Comparison of ENCODE assay signal across 8 mouse cellular contexts in the genomic region with DNA sequence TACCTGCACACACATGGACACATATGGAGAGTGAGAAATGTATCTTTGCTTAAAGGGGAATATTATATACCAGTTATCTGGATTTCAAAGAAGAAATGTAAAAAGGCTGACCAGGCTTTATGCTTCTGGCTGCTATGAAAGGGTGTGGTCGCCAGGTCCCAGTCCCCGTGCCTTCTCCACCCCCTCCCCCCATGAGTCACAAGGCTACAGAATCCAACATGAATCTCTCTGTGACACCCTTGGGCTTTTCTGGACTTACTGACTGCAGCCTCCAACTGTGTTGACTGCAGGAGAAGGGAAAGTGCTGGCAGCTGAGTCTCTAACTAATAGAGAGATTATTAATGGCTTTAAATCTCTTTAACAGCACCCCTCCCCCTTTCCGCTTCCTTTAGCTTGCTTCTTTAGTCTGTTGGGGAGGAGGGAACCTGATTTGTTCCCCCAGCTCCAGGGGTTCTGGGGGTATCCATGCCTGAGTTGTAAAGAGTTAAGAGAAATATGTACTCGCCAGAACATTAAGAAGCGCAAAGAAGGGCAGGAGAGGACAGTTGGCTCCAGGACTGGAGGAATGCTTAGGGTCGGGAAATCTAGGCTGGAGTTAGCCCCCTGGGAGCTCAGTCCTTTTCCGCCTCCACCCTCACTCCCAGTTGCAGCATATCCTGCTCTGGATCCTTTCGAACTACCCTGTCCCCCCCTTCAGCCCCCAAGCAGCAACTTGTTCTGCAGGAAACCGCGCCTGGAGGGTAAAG. TPM values are rescaled to one million over a fixed set of nuclear protein-coding genes. Genes with fewer than 3 reads are reported as not detected.
A peak's percentile ranks its signal among the peaks of the same experiment; 100 is the strongest.
DNase-seq lines count a peak whose midpoint lies in the region; ATAC-seq and TF ChIP-seq lines count a peak whose summit lies in the region.

A gene (plus strand): TSS at position 614 of the 746 bp plus-strand sequence.

- peaks cover 1% of the 10 kb centered on the region; the same call in 1 of the 2 replicates for H3K4me1 ChIP-seq in liver, adult 2 months (ENCODE audit: control insufficient read depth, insufficient read depth, low read length)
- H3K4me1 ChIP-seq in hindbrain, embryonic 16.5 days (ENCODE audit: control insufficient read depth, insufficient read depth, low read depth, low read length), result no peaks in the 10 kb centered on the region
- no peaks in the 10 kb centered on the region for H3K4me1 ChIP-seq in liver, embryonic 14.5 days (replicated peaks; ENCODE audit: control insufficient read depth in 2 of 2, insufficient read depth in 2 of 2, low read length in 1 of 2)
- H3K4me1 ChIP-seq in neural tube, embryonic 15.5 days, result peaks cover 12% of the 10 kb centered on the region

- H3K9ac ChIP-seq in liver, adult 2 months (ENCODE audit: low read depth, low read length), result peak within 1 kb of the TSS; percentile 77
- no peak within 1 kb of the TSS; the same call in 1 of the 2 replicates for H3K9ac ChIP-seq in hindbrain, embryonic 16.5 days (ENCODE audit: low read depth, low read length)
- H3K9ac ChIP-seq in liver, embryonic 14.5 days (replicated peaks), result no peak within 1 kb of the TSS
- no peak within 1 kb of the TSS for H3K9ac ChIP-seq in neural tube, embryonic 15.5 days (replicated peaks)

- H3K4me2 ChIP-seq in hindbrain, embryonic 16.5 days (ENCODE audit: low read length), result peak within 1 kb of the TSS; percentile 25; the same call in 1 of the 2 replicates
- peak within 1 kb of the TSS; percentile 31 for H3K4me2 ChIP-seq in liver, embryonic 14.5 days (ENCODE audit: low read depth)
- H3K4me2 ChIP-seq in neural tube, embryonic 15.5 days, result peak within 1 kb of the TSS; percentile 30

- H3K9me3 ChIP-seq in hindbrain, embryonic 16.5 days (ENCODE audit: control insufficient read depth, low read length), result no peaks in the 10 kb centered on the region
- no peaks in the 10 kb centered on the region for H3K9me3 ChIP-seq in liver, embryonic 14.5 days (ENCODE audit: control insufficient read depth, low read length)
- H3K9me3 ChIP-seq in neural tube, embryonic 15.5 days (replicated peaks), result no peaks in the 10 kb centered on the region

- no peak for TF ChIP-seq EP300 in liver, embryonic 14.5 days (IDR thresholded peaks at IDR 0.05; ENCODE audit: low read depth)

- WGBS in liver, adult 2 months, result 20% methylated on average over 10 of the region's 10 CpGs
- WGBS in hindbrain, embryonic 16.5 days, result 12% methylated on average over 10 of the region's 10 CpGs
- 11% methylated on average over 10 of the region's 10 CpGs for WGBS in liver, embryonic 14.5 days (ENCODE audit: insufficient replicate concordance)
- WGBS in neural tube, embryonic 15.5 days, result 10% methylated on average over 10 of the region's 10 CpGs

- no peaks in the 10 kb centered on the region for H3K36me3 ChIP-seq in liver, adult 2 months (ENCODE audit: control insufficient read depth, insufficient read depth, low read length)
- H3K36me3 ChIP-seq in hindbrain, embryonic 16.5 days (ENCODE audit: control insufficient read depth, insufficient read depth, low read length), result no peaks in the 10 kb centered on the region
- H3K36me3 ChIP-seq in liver, embryonic 14.5 days (replicated peaks; ENCODE audit: control insufficient read depth, insufficient read depth, low read depth), result no peaks in the 10 kb centered on the region
- H3K36me3 ChIP-seq in neural tube, embryonic 15.5 days, result no peaks in the 10 kb centered on the region

- H3K4me3 ChIP-seq in liver, adult 2 months (ENCODE audit: insufficient read depth, low read depth, low read length), result peak within 1 kb of the TSS; percentile 77
- peak within 1 kb of the TSS; percentile 17; the same call in 1 of the 2 replicates for H3K4me3 ChIP-seq in hindbrain, embryonic 16.5 days (ENCODE audit: low read length)
- H3K4me3 ChIP-seq in liver, embryonic 14.5 days (ENCODE audit: insufficient read depth in 1 of 2, low read depth in 2 of 2, low read length in 2 of 2), result peak within 1 kb of the TSS in 1 of 2 experiments; percentile 7; a peak in 1 of 4 replicates
- H3K4me3 ChIP-seq in neural tube, embryonic 15.5 days (replicated peaks), result 0 out of 2 replicates have a peak within 1 kb of the TSS, but pooled peaks have one; percentile 2

- DNase-seq in liver, adult 2 months (ENCODE audit: extremely low read depth, low read depth, low spot score), result no peak
- no peak for DNase-seq in liver
- peak; percentile 73 for DNase-seq in gastrocnemius, postnatal 25 days
- DNase-seq in liver, embryonic 14.5 days (ENCODE audit: low read depth in 3 of 3, low spot score in 3 of 3), result no peak
- DNase-seq in cerebellum, adult 8-10 months, result no peak
- no peak for DNase-seq in right cerebral cortex, postnatal 36 days (ENCODE audit: low spot score in 2 of 2)

- no peak for ATAC-seq in hindbrain, embryonic 16.5 days
- ATAC-seq in liver, embryonic 14.5 days (ENCODE audit: insufficient read depth), result no peak
- ATAC-seq in neural tube, embryonic 15.5 days (ENCODE audit: low FRiP score), result no peak

- no peak for TF ChIP-seq POLR2A in liver, adult 2 months (IDR thresholded peaks at IDR 0.05; ENCODE audit: extremely low read depth, insufficient read depth, low read length)

- no peaks in the 10 kb centered on the region for H3K79me2 ChIP-seq in liver, adult 2 months (ENCODE audit: control insufficient read depth, insufficient read depth, low read length)

- H3K27me3 ChIP-seq in liver, adult 2 months (ENCODE audit: control insufficient read depth, insufficient read depth, low read length), result no peaks in the 10 kb centered on the region; the same call in 1 of the 2 replicates
- H3K27me3 ChIP-seq in hindbrain, embryonic 16.5 days (replicated peaks; ENCODE audit: control insufficient read depth, insufficient read depth, low read length), result peaks cover 19% of the 10 kb centered on the region
- peaks cover 32% of the 10 kb centered on the region for H3K27me3 ChIP-seq in liver, embryonic 14.5 days (ENCODE audit: control insufficient read depth, insufficient read depth, low read length)
- peaks cover 48% of the 10 kb centered on the region for H3K27me3 ChIP-seq in neural tube, embryonic 15.5 days (replicated peaks)

- TF ChIP-seq CTCF in liver, adult 2 months (IDR thresholded peaks at IDR 0.05; ENCODE audit: low read depth, low read length), result no peak
- no peak for TF ChIP-seq CTCF in liver, embryonic 14.5 days (IDR thresholded peaks at IDR 0.05; ENCODE audit: low read depth)

- peak within 1 kb of the TSS; percentile 91 for H3K27ac ChIP-seq in liver, adult 2 months (replicated peaks; ENCODE audit: insufficient read depth, low read depth, low read length)
- H3K27ac ChIP-seq in hindbrain, embryonic 16.5 days (ENCODE audit: low read depth, low read length), result no peak within 1 kb of the TSS
- no peak within 1 kb of the TSS for H3K27ac ChIP-seq in liver, embryonic 14.5 days
- no peak within 1 kb of the TSS for H3K27ac ChIP-seq in neural tube, embryonic 15.5 days (replicated peaks)

RNA-seq across cellular contexts. Expression of the gene that starts here (rescaled TPM):
- 9.5 and 12.0 TPM in 2 replicates for total RNA-seq in liver, adult 2 months (2014; rRNA removed)
- 0.83 and 1.3 TPM in 2 replicates for polyA plus RNA-seq in liver, adult 2 months (2012; rRNA removed)
- total RNA-seq in gastrocnemius, postnatal 25 days (2021), result 10 to 100 TPM; 18.9 to 27.1 TPM
- 1.3 and 1.9 TPM in 2 replicates for polyA plus RNA-seq in hindbrain, embryonic 16.5 days (2015; fragmentation: Nextera tagmentation; extraction: Ambion mirVana)
- 0.31 and 0.54 TPM in 2 replicates for polyA plus RNA-seq in liver, embryonic 14.5 days (2012; rRNA removed)
- polyA plus RNA-seq in liver, embryonic 14.5 days (2014; fragmentation: Nextera tagmentation; extraction: Ambion mirVana), result 0.81 and 0.84 TPM in 2 replicates
- polyA plus RNA-seq in neural tube, embryonic 15.5 days (2015; fragmentation: Nextera tagmentation; extraction: Ambion mirVana), result 1.9 and 2.1 TPM in 2 replicates
